Mouse (Mus musculus) stomach, embryonic 14.5 days (tissue): ENCODE measurements around the gene Krtap15. TPM values are rescaled to one million over a fixed set of nuclear protein-coding genes. Genes with fewer than 3 reads are reported as not detected.

Experiments used
- ATAC-seq: fragments of 200-750 bp; cut with Nextera tagmentation; 2 replicates; pipeline ENCODE4 v1.8.0; 2017; ENCODE audit warnings: low read depth, moderate TSS enrichment; ENCODE audit not compliant: insufficient number of reproducible peaks, insufficient read depth, low FRiP score
- H3K27ac ChIP-seq: fragments of 300-500 bp; sonication (generic); 2 replicates; pipeline ENCODE4 v1.5.1; 2014; ENCODE audit warnings: mild to moderate bottlenecking, low read length, moderate library complexity, mixed read lengths
- H3K27me3 ChIP-seq: fragments of 300-500 bp; sonication (generic); 2 replicates; pipeline ENCODE4 v1.6.1; 2014; ENCODE audit warnings: low read length, control low read depth, mixed read lengths; ENCODE audit not compliant: control insufficient read depth, insufficient read depth
- H3K36me3 ChIP-seq: fragments of 300-500 bp; sonication (generic); 2 replicates; pipeline ENCODE4 v1.6.1; 2014; ENCODE audit warnings: mild to moderate bottlenecking, control low read depth, low read length, moderate library complexity, mixed read lengths; ENCODE audit not compliant: control insufficient read depth, insufficient read depth
- H3K4me1 ChIP-seq: fragments of 300-500 bp; sonication (generic); 2 replicates; pipeline ENCODE4 v1.6.1; 2014; ENCODE audit warnings: low read length, control low read depth, mixed read lengths; ENCODE audit not compliant: control insufficient read depth, insufficient read depth
- H3K4me2 ChIP-seq: fragments of 300-500 bp; sonication (generic); replicated peaks from 2 replicates; pipeline ENCODE4 v1.6.1; 2014; ENCODE audit warnings: low read depth, low read length, control low read depth
- H3K4me3 ChIP-seq: fragments of 300-500 bp; sonication (generic); 2 replicates; pipeline ENCODE4 v1.5.1; 2014; ENCODE audit warnings: low read depth, low read length, control low read depth
- H3K9ac ChIP-seq: fragments of 300-500 bp; sonication (generic); replicated peaks from 2 replicates; pipeline ENCODE4 v1.6.1; 2014; ENCODE audit warnings: low read depth, mild to moderate bottlenecking, control low read depth, low read length, moderate library complexity, mixed read lengths
- H3K9me3 ChIP-seq: fragments of 300-500 bp; sonication (generic); 2 replicates; pipeline ENCODE4 v1.6.1; 2016; ENCODE audit warnings: low read depth, low read length, control low read depth; ENCODE audit not compliant: control insufficient read depth
- WGBS: fragments of 180-500 bp; shearing (Covaris S2); extraction: QIAGEN DNeasy Blood & Tissue Kit; methylation state at CpG from one replicate; pipeline ENCODE4 v1.1.7; 2014; 5-methylcytosine and 5-hydroxymethylcytosine counted together
- polyA plus RNA-seq: library from polyadenylated mRNA; unstranded; fragments of >200 nt; fragmentation: Nextera tagmentation; extraction: Ambion mirVana; gene quantifications from 2 replicates; pipeline ENCODE4 v1.2.1, GENCODE M21; 2014

Gene Krtap15
- polyA plus RNA-seq: not detected in 2 replicates

GRCm38 (mm10) chr16:88820066-88820465, at the start of gene Krtap15:
Gene Krtap15 (plus strand): TSS chr16:88820215.
- H3K9me3 ChIP-seq: no peaks in the 10 kb centered on the region
- no peak within 1 kb of the TSS for H3K9ac ChIP-seq
- H3K27ac ChIP-seq: no peak within 1 kb of the TSS
- H3K4me2 ChIP-seq: no peak within 1 kb of the TSS
- no peaks in the 10 kb centered on the region for H3K36me3 ChIP-seq
- no peaks in the 10 kb centered on the region for H3K4me1 ChIP-seq
- ATAC-seq: no peak
- WGBS: 85% methylated on average over 3 of the region's 3 CpGs
- H3K27me3 ChIP-seq: no peaks in the 10 kb centered on the region
- H3K4me3 ChIP-seq: no peak within 1 kb of the TSS

GRCm38 (mm10) chr16:88774106-88774505, 45.9 kb upstream of the Krtap15 start, which contains the start of gene 2310057N15Rik:
Gene 2310057N15Rik (minus strand): TSS chr16:88774206.
- H3K36me3 ChIP-seq: no peaks in the 10 kb centered on the region
- no peaks in the 10 kb centered on the region for H3K4me1 ChIP-seq
- no peak within 1 kb of the TSS for H3K4me3 ChIP-seq
- H3K9ac ChIP-seq: no peak within 1 kb of the TSS
- ATAC-seq: no peak
- H3K27me3 ChIP-seq: no peaks in the 10 kb centered on the region
- no peaks in the 10 kb centered on the region for H3K9me3 ChIP-seq
- 86% methylated on average over 2 of the region's 2 CpGs for WGBS
- no peak within 1 kb of the TSS for H3K4me2 ChIP-seq
- no peak within 1 kb of the TSS for H3K27ac ChIP-seq

GRCm38 (mm10) chr16:88777596-88777995, 42.4 kb upstream of the Krtap15 start, which contains the start of gene Gm5965:
Gene Gm5965 (plus strand): TSS chr16:88777896.
- Histone ChIP-seq H3K4me3 (no peak within 1 kb of the TSS), H3K27me3 (no peaks in the 10 kb centered on the region), H3K4me2 (no peak within 1 kb of the TSS), H3K9me3 (no peaks in the 10 kb centered on the region), H3K27ac (no peak within 1 kb of the TSS), H3K36me3 (no peaks in the 10 kb centered on the region), H3K9ac (no peak within 1 kb of the TSS), H3K4me1 (no peaks in the 10 kb centered on the region)
- 87% methylated on average over 5 of the region's 6 CpGs for WGBS
- no peak for ATAC-seq

GRCm38 (mm10) chr16:88786786-88787185, 33.2 kb upstream of the Krtap15 start:
- Histone ChIP-seq H3K36me3 (no peaks in the 10 kb centered on the region), H3K27me3 (no peaks in the 10 kb centered on the region), H3K9ac (no peak overlapping the region), H3K4me3 (no peak overlapping the region), H3K9me3 (no peaks in the 10 kb centered on the region), H3K4me2 (no peak overlapping the region), H3K4me1 (no peaks in the 10 kb centered on the region), H3K27ac (no peak overlapping the region)
- no peak for ATAC-seq
- WGBS: 80% methylated on average over 2 of the region's 2 CpGs

DNA sequence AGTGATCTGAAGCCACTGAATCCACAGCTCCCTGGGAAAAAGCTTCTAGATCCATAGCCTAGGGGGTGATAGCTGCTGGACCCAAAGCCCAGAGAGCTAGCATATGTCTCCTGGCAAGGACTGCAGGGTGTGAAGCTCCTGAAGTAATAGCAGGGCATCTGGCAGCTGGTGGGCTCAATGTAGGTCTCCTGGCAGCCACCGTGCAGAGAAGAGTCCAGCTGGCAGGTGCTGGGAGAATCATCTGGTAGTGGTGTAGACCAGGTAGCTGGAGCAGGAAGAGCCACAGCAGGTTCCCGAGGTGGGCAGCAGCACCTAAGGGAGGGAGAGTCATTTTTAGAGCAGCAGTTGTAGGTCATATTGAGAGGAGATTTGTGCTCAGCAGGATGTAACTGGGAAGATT, 8.2 kb upstream of the Krtap15 start, which contains the start of gene Gm20741:
Gene Gm20741, minus strand, starts transcription at position 394 of the 400 bp plus-strand sequence.
- Histone ChIP-seq H3K9ac (no peak within 1 kb of the TSS), H3K9me3 (no peaks in the 10 kb centered on the region), H3K4me1 (no peaks in the 10 kb centered on the region), H3K36me3 (no peaks in the 10 kb centered on the region), H3K27me3 (no peaks in the 10 kb centered on the region), H3K4me2 (no peak within 1 kb of the TSS), H3K4me3 (no peak within 1 kb of the TSS), H3K27ac (no peak within 1 kb of the TSS)
- no peak for ATAC-seq
- 70% methylated on average over 2 of the region's 2 CpGs for WGBS

- Histone ChIP-seq H3K27ac (no peak overlapping the region), H3K4me3 (no peak overlapping the region), H3K4me2 (no peak overlapping the region), H3K36me3 (no peaks in the 10 kb centered on the region), H3K4me1 (no peaks in the 10 kb centered on the region), H3K27me3 (no peaks in the 10 kb centered on the region), H3K9ac (no peak overlapping the region), H3K9me3 (no peaks in the 10 kb centered on the region)
- 86% methylated on average over 3 of the region's 3 CpGs for WGBS
- ATAC-seq: no peak
Observed at GRCm38 (mm10) chr16:88823736-88824135, 3.7 kb downstream of the Krtap15 start.

- Histone ChIP-seq H3K9ac (no peak within 1 kb of the TSS), H3K4me3 (no peak within 1 kb of the TSS), H3K4me2 (no peak within 1 kb of the TSS), H3K27ac (no peak within 1 kb of the TSS), H3K9me3 (no peaks in the 10 kb centered on the region), H3K36me3 (no peaks in the 10 kb centered on the region), H3K27me3 (no peaks in the 10 kb centered on the region), H3K4me1 (no peaks in the 10 kb centered on the region)
- 87% methylated on average over 9 of the region's 9 CpGs for WGBS
- no peak for ATAC-seq
Observed at GRCm38 (mm10) chr16:88826095-88826652, 6.2 kb downstream of the Krtap15 start, which contains the start of gene Krtap14. Gene Krtap14 (minus strand): TSS chr16:88826145.

DNA sequence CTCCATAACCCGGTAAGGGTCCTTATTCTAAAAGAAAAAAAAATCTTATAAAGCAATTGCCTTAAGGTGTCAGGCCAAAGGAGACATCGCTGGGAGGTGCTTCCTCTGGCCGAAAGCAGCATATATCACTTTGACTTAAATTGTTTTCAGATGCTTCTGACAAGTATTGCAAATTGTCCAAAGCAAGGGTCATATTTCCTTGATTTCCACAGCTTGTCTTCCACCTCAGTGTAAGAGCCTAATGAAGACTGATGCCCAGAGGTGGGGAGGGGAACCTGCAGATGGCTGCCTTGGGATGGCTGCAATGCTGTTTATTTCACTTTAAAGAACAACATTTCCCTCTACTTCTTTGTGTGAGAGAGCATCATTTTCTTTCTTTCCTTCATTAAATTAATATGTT, 7.0 kb downstream of the Krtap15 start:
- WGBS: 58% methylated on average over 3 of the region's 3 CpGs
- Histone ChIP-seq H3K4me2 (no peak overlapping the region), H3K4me1 (no peaks in the 10 kb centered on the region), H3K9me3 (no peaks in the 10 kb centered on the region), H3K27me3 (no peaks in the 10 kb centered on the region), H3K9ac (no peak overlapping the region), H3K36me3 (no peaks in the 10 kb centered on the region), H3K4me3 (no peak overlapping the region), H3K27ac (no peak overlapping the region)
- no peak for ATAC-seq

- no peak overlapping the region for H3K27ac ChIP-seq
- no peaks in the 10 kb centered on the region for H3K9me3 ChIP-seq
- 97% methylated on average over 1 of the region's 1 CpGs for WGBS
- no peak for ATAC-seq
- no peak overlapping the region for H3K4me2 ChIP-seq
- no peaks in the 10 kb centered on the region for H3K36me3 ChIP-seq
- no peaks in the 10 kb centered on the region for H3K4me1 ChIP-seq
- H3K4me3 ChIP-seq: no peak overlapping the region
- H3K27me3 ChIP-seq: no peaks in the 10 kb centered on the region
- no peak overlapping the region for H3K9ac ChIP-seq
Observed at GRCm38 (mm10) chr16:88847363-88847762, 27.3 kb downstream of the Krtap15 start.
